Mouse (Mus musculus) left cerebral cortex, postnatal 14 days (tissue): ENCODE data around the gene Nupr1l. TPM values are rescaled to one million over a fixed set of nuclear protein-coding genes. Genes with fewer than 3 reads are reported as not detected.

Source experiments
- DNase-seq, 2 experiments: peaks; one replicate each; pipeline ENCODE4 v3.0.0; 2021 to 2022; ENCODE audit warnings: low spot score in 2 of 2, mixed read lengths in 1 of 2
- intact Hi-C: fragments of 180-260 bp; cut with DNase I; formaldehyde crosslinking; loops from one replicate; pipeline ENCODE4 v1.15.1; 2025
- total RNA-seq, 2 experiments: library from RNA; stranded (reverse); gene quantifications; 2 replicates each; pipeline ENCODE4 v1.2.3; 2021

Nupr1l gene
- total RNA-seq, 2 experiments from 2014 or later: 1.8 to 3.4 TPM

DNA sequence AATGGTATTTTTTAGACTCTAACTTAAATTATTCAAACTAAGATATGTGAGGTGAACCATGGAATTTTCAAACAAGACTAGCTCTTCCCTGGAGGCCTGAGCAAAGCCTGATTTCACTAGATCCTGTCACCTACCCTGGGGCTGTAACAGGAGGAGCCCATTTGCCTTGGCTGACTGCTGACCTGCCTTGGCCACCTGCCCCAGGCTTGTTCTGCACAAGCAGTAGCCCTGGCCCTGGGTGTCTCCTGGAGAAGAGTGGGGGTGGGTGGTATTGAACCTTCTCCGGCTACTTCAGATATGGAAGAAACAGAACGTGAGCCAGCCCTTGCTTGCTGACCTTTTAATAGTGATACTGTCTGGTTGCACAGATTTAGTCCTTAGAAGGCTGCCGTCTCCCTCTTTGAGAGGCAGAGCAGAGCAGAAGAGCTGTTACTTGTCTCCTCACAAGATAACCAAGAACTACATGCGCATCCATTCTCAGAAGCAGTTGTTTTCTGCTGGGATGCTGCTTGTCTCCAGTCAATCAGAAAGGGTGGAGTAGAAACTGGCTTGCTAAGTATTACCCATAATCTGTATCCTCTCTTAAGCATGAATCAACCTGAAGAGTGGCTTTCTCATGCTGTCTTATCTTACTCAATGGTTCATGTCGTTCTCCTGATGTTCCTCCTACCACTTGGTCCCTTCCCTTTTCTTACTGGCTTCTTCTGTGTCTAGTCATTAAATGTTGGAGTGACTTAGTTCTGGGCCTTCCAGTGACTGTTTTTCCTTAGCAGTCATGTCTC, 46.3 kb downstream of the Nupr1l start:
- intact Hi-C loops: no loop called here
- DNase-seq: no peak

DNA sequence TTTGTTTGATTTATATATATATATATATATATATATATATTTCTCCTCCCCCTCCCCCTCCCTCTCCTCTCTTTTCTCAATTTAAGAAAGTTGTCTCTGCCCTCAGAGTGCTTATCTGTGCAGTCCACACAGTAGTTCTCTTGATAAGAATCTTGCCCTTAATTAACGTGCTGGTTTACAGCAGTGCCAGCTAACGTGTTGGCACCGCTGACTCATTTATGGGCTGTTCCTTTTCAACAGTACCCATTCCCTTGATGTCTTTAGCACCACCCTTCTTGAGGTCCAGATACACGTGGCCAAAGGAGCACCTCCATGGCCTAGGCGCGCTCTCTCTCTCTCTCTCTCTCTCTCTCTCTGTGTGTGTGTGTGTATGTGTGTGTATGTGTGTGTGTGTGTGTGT, 47.5 kb downstream of the Nupr1l start:
- no peak for DNase-seq
- intact Hi-C loops: no loop called here

DNA sequence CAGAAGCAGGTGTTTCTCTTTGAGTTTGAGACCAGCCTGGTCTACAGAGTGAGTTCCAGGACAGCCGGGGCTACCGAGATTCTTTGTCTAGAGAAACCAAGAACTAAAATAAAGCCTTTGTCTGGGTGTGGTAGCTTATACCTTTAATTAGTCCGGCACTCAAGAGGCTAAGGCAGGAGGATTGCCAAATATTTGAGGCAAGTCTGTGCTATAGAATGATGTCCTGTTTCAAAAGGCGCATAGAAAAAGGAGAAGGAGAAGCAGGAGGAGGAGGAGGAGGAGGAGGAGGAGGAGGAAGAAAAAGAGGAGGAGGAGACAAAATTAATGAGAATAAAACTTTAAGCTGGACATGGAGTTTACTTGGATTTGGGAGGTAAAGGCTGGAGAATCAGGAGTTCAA, 54.9 kb downstream of the Nupr1l start:
- DNase-seq: no peak
- intact Hi-C loops: no loop called here

Other genes with a start within 250 kb of the Nupr1l start
- gene Zfp11, start 238.4 kb upstream of the Nupr1l start, total RNA-seq: 1 to 10 TPM; 7.0 to 7.1 TPM
- not detected for gene Sept14, start 200.0 kb upstream of the Nupr1l start, total RNA-seq
- 10 to 100 TPM; 79.3 to 85.1 TPM for gene Mrps17, start 193.0 kb upstream of the Nupr1l start, total RNA-seq
- gene Nipsnap2, start 183.5 kb upstream of the Nupr1l start, total RNA-seq: 10 to 100 TPM; 72.2 to 84.1 TPM
- gene Psph, start 121.1 kb upstream of the Nupr1l start, total RNA-seq: 10 to 100 TPM; 25.4 to 26.0 TPM
- gene Sumf2, start 61.6 kb upstream of the Nupr1l start, total RNA-seq: 10 to 100 TPM; 19.0 to 24.0 TPM
- 100 to 1,000 TPM; 413 to 428 TPM for gene Chchd2, start 21.1 kb upstream of the Nupr1l start, total RNA-seq
- 1 to 10 TPM; 4.0 to 4.4 TPM for gene Zbed5, start 12.8 kb upstream of the Nupr1l start, total RNA-seq
- 10 to 100 TPM; 10.5 to 10.9 TPM for gene Phkg1, start 10.0 kb upstream of the Nupr1l start, total RNA-seq
- 10 to 100 TPM; 48.6 to 53.5 TPM for gene Vkorc1l1, start 33.4 kb downstream of the Nupr1l start, total RNA-seq
- gene Gusb, start 94.5 kb downstream of the Nupr1l start, total RNA-seq: 10 to 100 TPM; 12.4 to 12.9 TPM
- 10 to 100 TPM; 14.7 to 19.8 TPM for gene Asl, start 120.7 kb downstream of the Nupr1l start, total RNA-seq
- 10 to 100 TPM; 30.1 to 33.7 TPM for gene Crcp, start 120.8 kb downstream of the Nupr1l start, total RNA-seq
- 10 to 100 TPM; 36.1 to 40.8 TPM for gene Tpst1, start 164.8 kb downstream of the Nupr1l start, total RNA-seq
- gene Kctd7, start 236.3 kb downstream of the Nupr1l start, total RNA-seq: 10 to 100 TPM; 12.1 to 14.5 TPM